Mouse (Mus musculus) urinary bladder, postnatal 25 days (tissue): ENCODE data around the gene Cd80.
"Not testable (repeated sequence)": the region's sequence is repeated elsewhere in the genome, so short reads cannot be mapped to it uniquely, and the experiment has no call there.

ENCODE experiments used
- DNase-seq: peaks from one replicate; pipeline ENCODE4 v3.0.0; 2022; ENCODE audit warnings: low spot score

Cd80 gene

DNA sequence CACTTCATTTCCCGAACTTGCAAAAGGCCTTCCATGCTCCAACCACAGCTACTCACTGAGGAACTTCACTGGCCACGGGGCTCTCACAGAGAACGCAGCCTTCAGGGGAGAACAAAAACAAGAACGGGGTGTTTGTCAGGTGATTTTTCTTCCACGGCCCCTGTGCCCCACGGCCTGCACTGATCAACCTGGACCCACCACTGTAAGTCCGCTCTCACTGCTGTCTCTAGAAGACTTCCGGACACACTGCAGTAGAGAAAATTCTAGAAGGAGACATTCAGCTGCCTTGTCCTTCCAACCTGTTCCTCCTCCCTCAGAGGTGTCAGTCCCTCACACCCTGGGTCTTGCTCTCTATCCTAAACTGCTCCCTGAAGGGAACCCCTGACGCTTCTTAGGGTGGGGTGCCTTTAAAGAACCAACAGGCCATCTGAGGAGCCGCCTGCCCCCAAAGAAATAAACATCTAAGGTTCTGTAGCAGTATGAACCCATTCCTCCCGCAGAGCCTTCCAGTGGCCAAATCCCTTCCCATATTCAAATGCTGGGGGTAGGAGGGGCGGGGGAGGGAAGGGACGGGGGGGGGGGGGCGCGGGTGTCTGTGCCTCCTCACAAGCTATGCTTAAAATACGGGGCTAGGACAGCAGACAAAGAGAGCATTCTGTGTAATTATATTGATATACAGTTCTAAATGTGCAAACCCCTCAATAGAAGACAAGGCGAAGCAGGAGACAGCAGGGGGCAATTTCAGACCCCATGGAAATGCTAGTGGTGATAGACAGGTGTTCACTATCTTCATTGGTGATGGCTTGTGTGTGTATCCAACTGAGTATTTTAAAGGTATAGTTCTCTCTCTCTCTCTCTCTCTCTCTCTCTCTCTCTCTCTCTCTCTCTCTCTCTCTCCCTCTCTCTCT, at the start of gene Cd80:
Gene Cd80 (plus strand): TSS at position 51 of the 908 bp plus-strand sequence.
- no peak for DNase-seq

DNA sequence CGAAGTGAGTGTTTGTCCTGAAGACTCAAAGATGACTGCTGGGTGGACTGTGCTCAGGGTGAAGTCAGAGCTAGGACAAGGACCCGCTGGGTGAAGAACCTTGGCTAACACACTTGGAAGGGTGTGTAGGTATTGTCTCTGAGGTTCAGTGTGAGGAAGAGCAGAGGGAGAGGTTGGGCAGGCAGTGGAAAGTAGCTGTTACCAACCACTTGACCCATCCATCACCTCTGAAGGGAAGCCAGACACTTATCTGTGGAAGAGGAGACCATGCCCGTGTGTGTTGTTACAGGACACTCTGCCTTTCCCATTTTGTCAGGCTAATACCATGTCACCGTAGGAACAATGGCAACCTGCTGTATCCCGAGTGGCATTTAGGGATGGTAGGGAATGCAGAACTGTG, 49.1 kb upstream of the Cd80 start:
- DNase-seq, result no peak

DNA sequence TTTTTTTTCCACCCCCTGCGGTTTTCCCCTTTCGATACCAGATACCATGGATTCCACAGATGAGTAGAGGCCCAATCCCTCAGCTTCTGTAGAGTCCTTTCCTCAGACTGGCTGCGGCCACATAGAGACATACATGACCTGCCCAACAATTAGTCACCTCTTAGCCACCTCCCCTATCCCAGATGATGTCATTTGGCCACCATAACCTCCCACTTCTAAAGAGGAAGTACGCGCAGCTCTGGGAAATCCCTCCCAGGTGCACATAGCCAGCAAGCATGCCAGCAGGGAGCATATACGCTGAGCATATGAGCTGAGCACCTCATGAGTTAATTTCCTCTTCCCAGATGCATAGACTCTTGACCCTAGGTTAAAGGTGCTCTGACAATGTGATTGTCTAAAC, 48.7 kb upstream of the Cd80 start:
- no peak for DNase-seq

- no peak for DNase-seq
Measured at GRCm38 (mm10) chr16:38407584-38407983, 47.8 kb upstream of the Cd80 start.

- DNase-seq, result no peak
Measured at GRCm38 (mm10) chr16:38408416-38408815, 46.9 kb upstream of the Cd80 start.

DNA sequence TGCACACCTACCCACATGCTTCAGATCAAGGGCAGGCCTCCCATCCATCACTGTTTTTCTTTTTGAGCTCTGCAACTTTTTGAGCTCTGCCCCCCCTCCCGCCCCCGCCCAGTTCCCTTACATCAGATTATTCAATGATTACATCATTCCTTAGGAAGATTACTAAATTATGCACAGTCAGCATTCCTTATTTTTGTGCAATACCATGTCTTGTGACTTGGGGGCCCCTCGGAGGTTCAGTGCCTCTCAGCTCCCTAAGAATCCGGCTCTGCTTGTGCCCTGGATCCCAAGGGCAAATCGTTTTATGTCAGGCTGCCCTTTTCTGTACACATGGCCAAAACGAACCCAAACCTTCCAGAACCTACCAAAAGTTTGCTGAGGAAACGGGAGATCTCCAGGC, 40.4 kb upstream of the Cd80 start:
- DNase-seq, result no peak

- no peak for DNase-seq
Measured at GRCm38 (mm10) chr16:38425374-38425773, 30.0 kb upstream of the Cd80 start.

- no peak for DNase-seq
Measured at GRCm38 (mm10) chr16:38425799-38426198, 29.6 kb upstream of the Cd80 start.

DNA sequence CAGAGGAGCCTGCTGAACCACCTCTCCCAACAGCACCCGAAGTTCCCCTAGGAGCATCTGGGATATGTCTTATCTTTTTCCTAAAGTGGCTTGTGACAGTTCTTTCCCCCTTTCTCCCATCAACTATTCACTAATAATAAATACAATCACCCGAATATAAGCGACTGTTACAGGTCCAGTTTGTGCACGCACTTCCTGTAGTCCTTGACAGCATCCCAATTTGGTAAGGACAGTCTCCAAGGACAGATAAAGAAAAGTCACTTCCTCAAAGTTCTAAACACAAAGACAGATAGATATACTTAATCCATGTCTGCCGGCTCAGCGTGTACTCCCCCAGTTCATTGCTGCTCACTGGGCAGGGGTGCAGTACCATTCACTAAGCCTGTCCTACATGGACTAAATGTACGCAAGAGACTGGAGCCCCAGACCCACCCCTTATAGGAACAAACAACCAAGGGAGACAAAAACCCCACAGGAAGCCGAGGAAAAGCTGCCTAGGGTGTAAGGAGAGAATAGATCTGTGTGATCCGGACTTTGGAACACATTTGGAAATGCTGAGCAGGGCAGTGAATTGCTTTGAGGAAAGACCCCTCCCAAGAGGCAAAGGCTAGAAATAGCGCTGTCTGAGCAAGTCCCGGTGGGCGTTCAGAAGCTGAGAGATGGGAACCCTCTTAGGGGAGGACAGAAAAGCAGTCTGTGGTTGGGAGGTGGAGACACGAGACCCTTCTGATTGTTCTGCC, 23.7 kb upstream of the Cd80 start:
- no peak for DNase-seq

- DNase-seq, result no peak
Measured at GRCm38 (mm10) chr16:38432498-38433425, 22.6 kb upstream of the Cd80 start, which contains the start of gene Pla1a. Gene Pla1a (minus strand): TSS chr16:38433145.

DNA sequence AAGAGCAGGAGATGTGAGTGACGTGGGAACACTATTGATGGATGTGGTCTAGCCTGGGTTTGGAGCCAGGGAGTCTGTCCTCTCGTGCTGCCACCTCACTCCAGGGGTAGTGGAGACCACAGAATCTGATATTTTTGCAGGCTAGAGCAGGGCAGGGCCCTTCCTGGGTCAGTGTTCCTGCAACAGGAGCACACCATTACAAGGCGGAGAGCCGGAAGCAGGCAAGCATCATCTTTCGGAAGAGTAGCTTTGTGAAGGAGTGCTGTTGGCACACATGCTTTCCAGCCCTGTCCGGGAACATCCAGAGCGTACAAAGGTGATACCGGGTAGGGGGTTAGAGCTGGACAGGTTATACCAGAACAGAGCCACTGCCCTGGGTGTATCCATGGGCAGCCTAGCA, 21.8 kb upstream of the Cd80 start:
- no peak for DNase-seq

DNA sequence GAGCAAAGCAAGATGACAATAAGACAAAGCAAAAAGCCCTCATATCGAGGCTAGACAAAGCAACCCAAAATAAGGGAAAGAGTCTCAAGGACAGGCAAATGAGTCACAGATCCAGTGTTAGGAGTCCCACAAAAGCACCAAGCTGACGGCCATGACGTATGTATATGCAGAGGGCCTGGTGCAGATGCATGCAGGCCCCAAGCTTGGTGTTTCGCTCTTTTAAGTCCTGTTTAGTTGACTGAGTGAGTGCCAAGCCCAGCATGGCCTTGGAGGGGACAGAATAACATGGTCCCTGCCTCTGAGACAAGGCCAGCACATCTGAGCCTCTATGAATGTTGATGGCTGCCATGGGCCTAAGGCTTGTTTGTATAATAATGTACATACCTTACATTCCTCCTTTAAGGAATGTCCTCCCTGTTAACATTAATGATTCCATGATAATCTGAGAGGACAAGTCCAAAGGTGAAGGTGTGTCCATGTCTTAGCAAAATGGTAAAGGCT, 21.0 kb upstream of the Cd80 start:
- no peak for DNase-seq

GRCm38 (mm10) chr16:38439190-38439589, 16.2 kb upstream of the Cd80 start:
- no peak for DNase-seq

DNA sequence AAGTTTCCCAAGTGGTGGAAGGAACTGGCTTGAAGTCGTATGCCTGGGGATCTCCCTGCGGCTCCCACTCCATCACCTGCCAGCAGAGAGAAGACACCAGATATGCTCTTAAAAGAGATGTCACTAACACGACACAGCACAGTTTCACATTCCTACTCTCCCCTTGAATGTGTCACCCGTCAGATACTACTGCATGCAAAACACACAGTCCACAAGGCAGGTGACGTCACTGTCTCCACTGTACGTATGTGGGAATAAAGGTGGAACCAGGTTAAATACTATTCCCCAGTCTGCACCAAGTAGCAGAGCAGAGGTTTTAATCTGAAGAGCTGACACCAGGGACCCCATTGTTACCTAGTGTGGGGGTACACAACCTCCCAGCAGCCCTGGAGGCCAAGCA, 15.0 kb upstream of the Cd80 start:
- no peak for DNase-seq

DNA sequence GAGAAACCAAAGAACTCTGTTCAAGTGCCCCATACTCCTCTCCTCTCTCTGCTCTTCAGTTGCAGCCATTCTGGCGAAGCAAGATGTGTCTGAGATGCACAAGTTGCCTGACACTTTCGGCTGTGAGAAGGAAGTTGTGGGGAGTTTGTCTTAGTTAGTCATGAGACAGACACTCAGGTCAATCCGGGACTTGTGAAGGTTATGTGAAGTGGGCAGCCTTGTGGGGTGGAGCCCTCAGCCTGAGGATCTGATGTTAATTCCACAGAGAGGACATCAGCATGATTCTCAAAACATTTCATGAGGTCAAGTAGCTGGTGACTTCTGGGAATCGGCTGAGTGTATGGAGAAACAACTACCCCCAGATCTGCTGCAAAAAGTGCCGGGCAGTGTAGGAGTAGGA, 13.8 kb upstream of the Cd80 start:
- no peak for DNase-seq

DNA sequence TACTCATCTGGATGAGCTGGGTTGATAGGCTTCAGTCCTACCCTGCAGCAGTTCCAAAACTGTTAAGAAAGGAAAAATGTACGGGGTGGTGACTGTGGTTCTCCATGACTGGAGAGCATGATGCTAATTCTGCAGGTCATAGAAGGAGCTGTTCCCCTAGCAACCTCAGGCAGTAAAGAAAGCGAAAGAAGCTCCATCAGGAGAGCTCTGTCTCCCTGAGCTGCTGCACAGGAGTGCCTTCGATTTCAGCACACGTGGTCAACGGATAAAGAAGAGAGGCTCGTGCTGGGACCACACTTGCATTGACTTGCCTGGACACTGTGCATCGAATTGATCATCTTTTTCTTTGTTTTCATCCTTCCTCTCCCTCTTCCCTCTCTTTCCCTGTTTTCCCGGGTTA, 13.1 kb upstream of the Cd80 start:
- DNase-seq, result no peak

DNA sequence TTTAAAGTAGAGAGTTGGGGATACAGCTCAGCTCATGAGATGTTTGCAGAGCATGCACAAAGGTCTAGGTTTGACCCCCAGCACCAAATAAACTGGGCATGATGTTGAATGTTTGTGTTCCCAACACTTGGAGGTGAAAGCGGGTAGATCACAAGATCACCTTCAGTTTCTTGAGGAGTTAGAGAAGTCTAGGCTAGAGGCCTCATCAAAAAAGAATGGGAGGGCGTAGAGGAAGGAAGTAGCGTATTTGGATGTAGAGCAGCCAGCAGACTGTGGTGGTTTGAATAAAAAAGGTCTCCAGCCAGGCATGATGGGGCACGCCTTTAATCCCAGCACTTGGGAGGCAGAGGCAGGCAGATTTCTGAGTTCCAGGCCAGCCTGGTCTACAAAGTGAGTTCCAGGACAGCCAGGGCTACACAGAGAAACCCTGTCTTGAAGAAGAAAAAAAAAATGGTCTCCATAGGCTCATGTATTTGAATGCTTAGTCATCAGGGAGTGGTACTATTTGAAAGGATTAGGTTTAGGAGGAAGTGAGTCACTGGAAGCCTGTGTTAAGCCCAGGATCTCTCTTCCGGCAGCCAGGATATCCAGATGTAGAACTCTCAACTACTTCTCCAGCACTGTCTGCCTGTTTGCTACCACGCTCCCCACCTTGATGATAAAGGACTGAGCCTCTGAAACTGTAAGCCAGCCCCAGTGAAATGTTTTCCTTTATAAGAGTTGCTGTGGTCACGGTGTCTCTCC, 11.5 kb upstream of the Cd80 start:
- no peak for DNase-seq

GRCm38 (mm10) chr16:38445046-38445445, 10.3 kb upstream of the Cd80 start:
- DNase-seq, result no peak

DNA sequence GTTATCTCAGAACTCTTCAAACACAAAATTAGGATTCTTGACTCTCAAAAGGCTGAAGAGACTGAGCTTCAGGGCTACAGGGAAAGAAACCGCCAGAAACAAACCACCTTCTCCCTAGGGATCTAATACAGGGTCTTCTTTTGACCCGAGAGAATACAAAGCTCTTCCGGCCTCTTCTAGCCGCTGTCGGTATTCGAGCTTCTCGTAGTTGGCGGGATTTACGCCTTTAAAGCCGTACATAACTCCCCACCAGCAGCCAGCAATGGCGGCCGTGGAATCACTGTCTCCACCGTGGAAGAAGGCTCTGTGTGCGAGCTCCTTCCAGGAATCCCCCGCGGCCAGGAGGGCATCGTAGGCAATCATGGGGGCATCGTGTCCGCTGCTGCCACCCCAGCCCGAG, 9.8 kb upstream of the Cd80 start:
- DNase-seq, result no peak

DNA sequence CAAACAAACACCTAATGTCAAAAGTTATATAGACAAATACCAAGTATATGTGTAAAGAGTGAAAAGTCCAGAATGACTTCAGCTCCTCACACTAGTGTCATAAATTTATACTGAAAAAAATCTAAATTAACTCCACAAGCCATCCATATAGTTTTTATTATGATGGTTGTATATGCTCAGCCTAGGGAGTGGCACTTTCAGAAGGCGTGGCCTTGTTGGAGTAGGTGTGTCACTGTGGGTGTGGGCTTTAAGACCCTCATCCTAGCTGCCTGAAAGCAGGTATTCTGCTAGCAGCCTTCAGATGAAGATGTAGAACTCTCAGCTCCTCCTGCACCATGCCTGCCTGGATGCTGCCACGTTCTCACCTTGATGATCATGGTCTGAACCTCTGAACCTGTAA, 9.2 kb upstream of the Cd80 start:
- not testable (repeated sequence) for DNase-seq

GRCm38 (mm10) chr16:38447366-38447765, 8.0 kb upstream of the Cd80 start:
- no peak for DNase-seq
